Mouse (Mus musculus) spleen, adult 2 months (tissue): ENCODE results near the gene Uimc1.

ENCODE experiments used
- CTCF ChIP-seq: fragments of 200-500 bp; IDR thresholded peaks from 2 replicates; pipeline ENCODE4 v1.5.1; 2011; ENCODE audit warnings: mild to moderate bottlenecking, inconsistent platforms; ENCODE audit not compliant: insufficient read depth, insufficient read length, insufficient replicate concordance; ENCODE audit errors: extremely low read depth
- POLR2A ChIP-seq: fragments of 200-500 bp; IDR thresholded peaks from 2 replicates; pipeline ENCODE4 v1.6.1; 2011; ENCODE audit warnings: low read depth, low read length, inconsistent platforms

GRCm38 (mm10) chr13:55075597-55075996, 24.5 kb downstream of the Uimc1 start:
- TF ChIP-seq POLR2A (no peak), CTCF (no peak)
